Mouse (Mus musculus) stomach, embryonic 16.5 days (tissue): ENCODE measurements around the gene Dapk1. TPM values are rescaled to one million over a fixed set of nuclear protein-coding genes. Genes with fewer than 3 reads are reported as not detected.

ENCODE experiments used
- ATAC-seq: fragments of 200-750 bp; cut with Nextera tagmentation; 2 replicates; pipeline ENCODE4 v1.8.0; 2017; ENCODE audit warnings: moderate number of reproducible peaks, moderate TSS enrichment; ENCODE audit not compliant: insufficient read depth, low FRiP score
- H3K27ac ChIP-seq: fragments of 300-500 bp; sonication (generic); 2 replicates; pipeline ENCODE4 v1.5.1; 2014; ENCODE audit warnings: low read length
- H3K27me3 ChIP-seq: fragments of 300-500 bp; sonication (generic); 2 replicates; pipeline ENCODE4 v1.6.1; 2014; ENCODE audit warnings: low read length, control low read depth, mixed read lengths; ENCODE audit not compliant: control insufficient read depth, insufficient read depth
- H3K36me3 ChIP-seq: fragments of 300-500 bp; sonication (generic); 2 replicates; pipeline ENCODE4 v1.6.1; 2014; ENCODE audit warnings: low read length; ENCODE audit not compliant: control insufficient read depth, insufficient read depth
- H3K4me1 ChIP-seq: fragments of 300-500 bp; sonication (generic); 2 replicates; pipeline ENCODE4 v1.6.1; 2014; ENCODE audit warnings: low read length, control low read depth, mixed read lengths; ENCODE audit not compliant: control insufficient read depth, insufficient read depth
- H3K4me2 ChIP-seq: fragments of 300-500 bp; sonication (generic); 2 replicates; pipeline ENCODE4 v1.6.1; 2014; ENCODE audit warnings: low read depth, low read length, mixed read lengths
- H3K4me3 ChIP-seq: fragments of 300-500 bp; sonication (generic); replicated peaks from 2 replicates; pipeline ENCODE4 v1.5.1; 2014; ENCODE audit warnings: mild to moderate bottlenecking, low read length
- H3K9ac ChIP-seq: fragments of 300-500 bp; sonication (generic); 2 replicates; pipeline ENCODE4 v1.6.1; 2014; ENCODE audit warnings: low read length
- H3K9me3 ChIP-seq: fragments of 300-500 bp; sonication (generic); replicated peaks from 2 replicates; pipeline ENCODE4 v1.6.1; 2016; ENCODE audit warnings: low read length, control low read depth; ENCODE audit not compliant: control insufficient read depth
- WGBS: fragments of 180-500 bp; shearing (Covaris S2); extraction: QIAGEN DNeasy Blood & Tissue Kit; methylation state at CpG from one replicate; pipeline ENCODE4 v1.1.7; 2014; 5-methylcytosine and 5-hydroxymethylcytosine counted together
- polyA plus RNA-seq: library from polyadenylated mRNA; unstranded; fragments of >200 nt; fragmentation: Nextera tagmentation; extraction: Ambion mirVana; gene quantifications from 2 replicates; pipeline ENCODE4 v1.2.1, GENCODE M21; 2015

Dapk1 gene
- polyA plus RNA-seq, 1 experiment from 2014 or later = 11.5 TPM

DNA sequence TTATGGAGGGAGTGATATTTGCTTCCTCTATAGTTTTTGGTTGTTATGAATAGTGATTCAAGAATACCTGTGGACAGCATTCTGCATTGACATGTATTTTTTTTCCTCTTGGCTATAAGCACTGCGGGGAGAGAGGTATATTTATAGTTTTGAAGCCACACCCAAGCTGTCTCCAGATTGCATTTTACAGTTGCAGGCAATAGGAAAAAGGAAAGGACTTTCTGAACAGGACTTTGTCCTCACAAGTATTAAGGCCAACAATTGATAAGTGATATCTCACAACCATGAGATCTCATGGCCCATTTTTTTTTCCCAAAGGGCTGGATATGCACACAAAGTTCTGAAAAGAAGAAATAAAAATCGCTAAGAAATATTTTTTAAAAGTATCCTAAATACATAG is 207.9 kb downstream of the Dapk1 start:
- H3K27me3 ChIP-seq = no peaks in the 10 kb centered on the region
- no peak overlapping the region for H3K4me2 ChIP-seq
- no peaks in the 10 kb centered on the region for H3K36me3 ChIP-seq
- no peak for ATAC-seq
- no peaks in the 10 kb centered on the region for H3K4me1 ChIP-seq
- H3K9ac ChIP-seq = no peak overlapping the region
- no peak overlapping the region for H3K4me3 ChIP-seq
- 60% methylated on average over 2 of the region's 2 CpGs for WGBS
- H3K9me3 ChIP-seq = no peaks in the 10 kb centered on the region
- H3K27ac ChIP-seq = no peak overlapping the region

DNA sequence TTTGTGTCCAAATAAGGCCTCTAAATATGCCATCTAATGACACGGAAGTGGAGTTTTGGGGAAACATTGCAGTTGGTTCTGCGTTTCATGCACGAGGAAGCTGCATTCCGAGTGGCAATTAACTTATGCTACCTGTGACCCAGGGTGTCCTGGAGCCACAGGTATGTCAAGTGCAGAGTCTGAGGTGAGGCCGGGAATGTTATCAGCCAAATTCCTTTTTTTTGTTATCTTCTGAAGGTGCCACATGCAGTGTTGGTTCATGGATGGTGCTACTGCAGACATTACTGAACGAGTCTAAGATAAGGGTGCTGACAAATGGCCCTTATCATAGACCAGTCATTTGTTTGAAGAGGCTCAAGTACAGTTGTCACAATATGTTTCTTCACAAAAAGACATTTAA is 211.0 kb downstream of the Dapk1 start:
- no peak for ATAC-seq

More for the DNA sequence above, 211.0 kb downstream of the Dapk1 start:
- no peaks in the 10 kb centered on the region for H3K27me3 ChIP-seq
- no peak overlapping the region for H3K9ac ChIP-seq
- no peak overlapping the region for H3K4me2 ChIP-seq
- H3K4me1 ChIP-seq = no peaks in the 10 kb centered on the region
- no peaks in the 10 kb centered on the region for H3K36me3 ChIP-seq
- H3K9me3 ChIP-seq = no peaks in the 10 kb centered on the region
- H3K4me3 ChIP-seq = no peak overlapping the region
- 54% methylated on average over 6 of the region's 6 CpGs for WGBS
- no peak overlapping the region for H3K27ac ChIP-seq

Other genes with a start within 250 kb of the Dapk1 start
- not detected in 2 replicates for gene BC051665, start 184.4 kb downstream of the Dapk1 start, polyA plus RNA-seq
- not detected in 2 replicates for gene Ctsll3, start 200.9 kb downstream of the Dapk1 start, polyA plus RNA-seq